Mouse (Mus musculus) small intestine, adult 10 weeks (tissue): ENCODE data around the gene Olfr891. TPM values are rescaled to one million over a fixed set of nuclear protein-coding genes. Genes with fewer than 3 reads are reported as not detected.

Source experiments
- polyA plus RNA-seq: library from polyadenylated mRNA; stranded (reverse); fragments of 350-450 nt; fragmentation: Illumina TruSeq; extraction: RNeasy Lipid Tissue Mini Kit (QIAGEN cat#74804); gene quantifications from one replicate; pipeline ENCODE4 v1.2.3, GENCODE M21; 2014; ENCODE audit warnings: low replicate concordance

The Olfr891 gene
- polyA plus RNA-seq: not detected

GRCm38 (mm10) chr9:38180721-38181120 lies at the start of gene Olfr891:
Gene Olfr891 (minus strand): TSS chr9:38180821.

DNA sequence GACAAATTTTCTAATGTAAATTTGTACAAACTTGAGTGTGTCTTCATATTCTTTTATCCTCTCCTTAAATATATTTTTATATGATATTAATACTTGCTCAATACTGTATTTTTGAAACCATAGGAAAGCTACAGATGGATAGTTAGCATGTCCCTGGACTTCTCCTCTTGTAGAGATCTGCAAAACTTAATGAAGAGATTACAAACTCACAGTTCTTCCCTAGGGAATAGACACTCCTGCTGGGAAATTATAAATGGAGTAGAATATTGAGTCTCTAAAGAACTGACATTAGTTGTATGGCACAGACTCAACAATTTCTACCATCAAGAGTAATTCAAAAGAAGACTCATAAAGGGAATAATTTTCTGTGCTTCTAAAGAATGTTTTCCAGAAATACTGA lies 37.1 kb upstream of the Olfr891 start, which contains the start of gene Olfr894:
Olfr894 (plus strand) TSS at position 301 of the 400 bp plus-strand sequence.

DNA sequence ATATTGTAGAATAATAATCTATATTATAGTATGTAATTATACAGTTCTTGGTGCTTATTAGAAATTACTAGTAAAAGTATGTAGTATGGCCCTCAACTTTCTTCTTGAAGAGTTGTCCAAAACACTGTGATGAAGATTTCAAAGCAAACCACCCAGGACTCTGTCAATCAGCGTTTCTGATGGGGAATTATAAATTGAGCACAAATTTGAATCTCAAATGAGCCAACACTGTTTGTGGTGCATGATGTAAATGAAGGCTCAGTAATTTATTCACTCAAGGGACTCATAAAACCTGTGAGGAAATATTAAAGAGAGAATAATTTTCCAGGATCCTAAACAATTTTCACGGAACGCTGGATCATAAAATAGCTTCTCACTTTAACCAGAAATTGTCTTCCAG lies 27.4 kb upstream of the Olfr891 start, which contains the start of gene Olfr893:
Olfr893 (plus strand) TSS at position 301 of the 400 bp plus-strand sequence.

DNA sequence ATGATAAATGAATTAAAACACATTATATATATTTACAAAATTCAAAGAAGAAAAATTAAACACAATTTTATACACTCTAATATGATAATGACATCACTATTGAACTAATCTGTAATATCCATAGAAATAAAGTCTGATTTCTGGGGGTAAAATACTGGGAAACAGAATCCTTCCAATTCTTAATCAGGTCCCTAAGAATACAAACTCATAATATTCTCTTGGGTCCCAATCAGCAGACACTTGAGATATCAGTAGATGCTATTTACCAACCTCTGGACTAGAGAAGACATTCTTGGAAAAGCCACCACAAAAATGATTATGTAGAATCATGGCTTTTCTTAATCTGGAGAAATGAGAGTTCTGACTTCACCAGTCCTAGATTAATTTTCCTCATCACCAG lies 38.4 kb downstream of the Olfr891 start, which contains the start of gene Olfr890:
Olfr890 (plus strand) TSS at position 301 of the 400 bp plus-strand sequence.

Other genes with a start within 250 kb of the Olfr891 start
- not detected for gene Olfr881, start 189.0 kb downstream of the Olfr891 start, polyA plus RNA-seq
- gene Olfr883, start 155.0 kb downstream of the Olfr891 start, polyA plus RNA-seq: not detected
- gene Olfr884, start 134.3 kb downstream of the Olfr891 start, polyA plus RNA-seq: not detected
- gene Olfr885, start 119.5 kb downstream of the Olfr891 start, polyA plus RNA-seq: not detected
- gene Olfr887, start 96.7 kb downstream of the Olfr891 start, polyA plus RNA-seq: not detected
- gene Olfr888, start 72.7 kb downstream of the Olfr891 start, polyA plus RNA-seq: not detected
- not detected for gene Olfr889, start 65.6 kb downstream of the Olfr891 start, polyA plus RNA-seq
- gene Olfr890, start 38.3 kb downstream of the Olfr891 start, polyA plus RNA-seq: not detected
- gene Olfr893, start 27.5 kb upstream of the Olfr891 start, polyA plus RNA-seq: not detected
- gene Olfr894, start 37.2 kb upstream of the Olfr891 start, polyA plus RNA-seq: not detected
- gene Olfr143, start 72.0 kb upstream of the Olfr891 start, polyA plus RNA-seq: not detected
- not detected for gene Olfr895, start 87.0 kb upstream of the Olfr891 start, polyA plus RNA-seq
- not detected for gene Olfr896-ps1, start 110.3 kb upstream of the Olfr891 start, polyA plus RNA-seq
- not detected for gene Olfr25, start 148.2 kb upstream of the Olfr891 start, polyA plus RNA-seq
- gene Olfr898, start 167.6 kb upstream of the Olfr891 start, polyA plus RNA-seq: not detected
- not detected for gene Olfr250, start 186.1 kb upstream of the Olfr891 start, polyA plus RNA-seq
- gene Olfr251, start 196.3 kb upstream of the Olfr891 start, polyA plus RNA-seq: not detected
- gene Olfr147, start 220.9 kb upstream of the Olfr891 start, polyA plus RNA-seq: not detected
- gene Olfr901, start 248.6 kb upstream of the Olfr891 start, polyA plus RNA-seq: not detected